Mouse (Mus musculus): ENCODE measurements around the gene Ntm.

The Ntm gene

GRCm38 (mm10) chr9:29472226-29472625, 490.7 kb downstream of the Ntm start:
- no peak for DNase-seq (ENCODE audit: low spot score)

GRCm38 (mm10) chr9:29464756-29465155, 498.2 kb downstream of the Ntm start:
- no peak for DNase-seq (ENCODE audit: low spot score)

- DNase-seq (ENCODE audit: low spot score) = no peak
Observed at GRCm38 (mm10) chr9:29462970-29463593, 499.9 kb downstream of the Ntm start.

- no peak for DNase-seq (ENCODE audit: low spot score)
Observed at GRCm38 (mm10) chr9:29457976-29458572, 504.9 kb downstream of the Ntm start.

- no peak for DNase-seq (ENCODE audit: low spot score)
Observed at GRCm38 (mm10) chr9:29456014-29456413, 506.9 kb downstream of the Ntm start.

DNA sequence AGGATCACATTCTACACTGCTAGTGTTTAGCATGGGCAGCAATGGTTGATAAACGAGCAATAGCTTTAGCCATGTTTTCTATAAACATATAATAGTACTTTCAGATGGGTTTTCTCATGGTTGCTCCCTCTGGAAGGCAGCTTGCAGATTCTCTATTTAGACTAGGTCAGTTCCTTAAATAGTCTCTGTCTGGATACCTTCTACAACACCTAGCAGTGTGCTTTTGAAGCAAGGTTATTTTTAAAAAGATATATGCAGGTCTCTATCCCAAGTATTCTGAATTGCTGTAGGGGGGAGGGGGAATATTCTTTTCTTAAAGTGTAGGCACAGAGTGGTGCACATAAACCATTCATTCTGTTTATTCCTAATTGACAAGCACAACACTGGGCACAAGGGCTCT, 511.7 kb downstream of the Ntm start:
- DNase-seq (ENCODE audit: low spot score) = no peak

GRCm38 (mm10) chr9:29444001-29444400, 518.9 kb downstream of the Ntm start:
- no peak for DNase-seq (ENCODE audit: low spot score)

DNA sequence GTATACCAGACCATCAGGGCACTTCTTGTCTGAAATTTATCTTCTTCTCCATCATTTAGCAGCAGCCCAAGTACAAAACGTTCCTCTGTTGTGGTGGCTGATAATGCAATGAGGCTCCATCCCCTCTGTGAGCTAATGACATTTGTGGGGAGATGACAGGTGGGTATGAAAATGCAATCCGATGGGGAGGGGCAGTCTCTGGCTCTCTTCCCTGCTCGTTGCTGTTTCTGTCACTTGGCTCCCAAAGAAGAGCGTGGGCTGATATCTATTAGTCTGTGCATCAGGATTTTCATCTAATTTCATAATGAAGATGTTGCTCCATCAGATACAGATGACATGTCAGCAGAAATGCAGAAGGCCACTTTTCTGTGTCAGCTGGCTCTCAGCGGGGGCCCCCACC, 523.5 kb downstream of the Ntm start:
- DNase-seq (ENCODE audit: low spot score) = no peak

GRCm38 (mm10) chr9:29434611-29435010, 528.3 kb downstream of the Ntm start:
- no peak for DNase-seq (ENCODE audit: low spot score)

DNA sequence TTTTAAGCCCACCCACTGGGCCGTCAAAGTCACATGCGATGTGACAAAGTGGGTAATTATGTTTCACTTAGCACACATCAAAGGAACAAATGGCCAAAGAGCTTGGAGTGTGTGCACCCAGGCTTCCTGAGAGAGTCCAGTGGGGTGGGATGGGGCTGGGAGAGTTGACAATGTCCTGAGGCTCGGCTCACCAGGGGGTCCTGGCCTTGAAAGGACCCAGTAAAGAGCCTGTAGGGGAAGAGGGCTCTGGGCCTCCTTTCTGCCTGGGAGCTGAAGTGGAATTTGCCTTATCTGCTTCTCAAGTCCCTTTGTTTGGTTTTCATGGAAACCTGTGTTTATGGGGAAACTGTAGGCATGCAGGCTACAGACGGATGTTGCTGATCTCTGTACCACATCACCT, 529.0 kb downstream of the Ntm start:
- no peak for DNase-seq (ENCODE audit: low spot score)

DNA sequence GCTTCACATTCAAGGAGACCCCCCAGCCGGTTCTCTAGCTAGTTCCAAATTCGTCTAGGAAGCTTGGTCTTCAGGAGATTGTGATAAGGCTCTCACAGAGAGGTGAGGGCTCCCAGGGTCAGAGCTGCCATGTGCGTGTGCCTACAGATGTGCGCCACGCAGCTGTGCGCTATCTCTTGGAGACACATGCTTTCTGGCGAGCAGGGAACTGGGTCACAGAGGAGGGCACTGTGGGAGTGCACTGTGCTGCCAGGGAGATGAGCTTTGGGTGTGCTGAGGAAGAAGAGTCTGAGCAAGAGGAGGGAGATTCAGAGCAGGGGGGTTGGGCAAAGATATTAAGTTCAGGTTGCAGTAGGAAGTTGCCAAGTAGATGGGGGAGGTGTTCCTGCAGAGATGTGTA, 529.8 kb downstream of the Ntm start:
- DNase-seq (ENCODE audit: low spot score) = no peak

- DNase-seq (ENCODE audit: low spot score) = no peak
Observed at GRCm38 (mm10) chr9:29431590-29431989, 531.4 kb downstream of the Ntm start.

DNA sequence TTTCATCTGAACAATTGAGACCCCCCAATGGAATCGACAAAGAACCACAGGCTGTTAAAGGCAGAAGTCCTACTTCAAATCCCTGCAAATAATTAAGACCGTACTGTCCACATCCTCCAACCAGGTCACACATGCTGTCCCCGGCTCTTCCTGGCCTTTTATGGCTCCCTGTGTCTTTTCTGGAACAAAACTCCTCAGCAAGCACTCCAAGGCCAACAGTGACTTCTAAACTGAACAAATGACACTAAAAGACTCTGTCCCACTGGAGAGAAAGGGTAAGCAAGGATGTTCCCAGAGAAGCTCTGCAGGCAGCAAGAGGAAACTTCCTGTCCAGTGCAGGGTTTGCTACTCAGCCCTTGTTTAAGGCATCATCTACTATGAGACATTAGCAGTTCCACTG, 532.8 kb downstream of the Ntm start:
- no peak for DNase-seq (ENCODE audit: low spot score)

DNA sequence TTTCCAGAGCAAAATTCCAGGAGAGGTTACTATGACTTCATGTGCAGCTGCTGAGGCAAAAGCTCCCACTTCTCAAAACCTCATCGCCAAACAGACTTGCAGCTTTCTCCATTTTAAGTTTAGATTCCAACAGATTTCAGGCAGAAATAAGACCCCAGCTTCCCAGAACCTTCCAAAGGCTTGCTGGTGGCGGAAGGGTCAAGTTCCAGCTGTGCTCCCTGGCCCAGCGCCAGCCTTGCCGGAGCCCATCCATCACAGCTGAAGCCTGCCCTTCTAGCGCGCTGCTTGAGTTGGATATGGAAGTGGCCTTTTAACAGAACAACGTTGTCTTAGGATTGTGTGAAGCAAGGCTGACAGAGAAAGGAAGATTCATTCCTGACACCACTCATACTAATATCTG, 534.6 kb downstream of the Ntm start:
- DNase-seq (ENCODE audit: low spot score) = no peak

GRCm38 (mm10) chr9:29426261-29426660, 536.7 kb downstream of the Ntm start:
- DNase-seq (ENCODE audit: low spot score) = no peak

DNA sequence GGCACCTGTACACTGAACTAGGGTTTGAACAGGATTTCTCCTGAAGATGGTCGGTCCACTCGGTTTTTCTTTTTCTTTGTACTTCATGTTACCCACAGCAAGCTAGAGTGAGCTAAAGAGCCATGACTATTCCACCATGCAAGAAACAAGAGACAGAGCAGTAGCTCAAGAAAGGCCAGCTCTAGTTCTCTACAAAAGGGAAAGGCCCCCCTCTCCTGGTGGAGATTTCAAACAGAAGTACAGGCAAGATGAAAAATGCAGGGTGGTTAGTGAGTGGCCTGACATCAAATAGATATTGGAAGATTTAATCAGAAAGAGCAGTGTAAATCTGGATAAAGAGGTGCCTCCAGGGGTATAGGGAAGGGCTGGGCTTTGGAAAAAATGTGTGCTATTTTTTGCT, 547.4 kb downstream of the Ntm start:
- no peak for DNase-seq (ENCODE audit: low spot score)

DNA sequence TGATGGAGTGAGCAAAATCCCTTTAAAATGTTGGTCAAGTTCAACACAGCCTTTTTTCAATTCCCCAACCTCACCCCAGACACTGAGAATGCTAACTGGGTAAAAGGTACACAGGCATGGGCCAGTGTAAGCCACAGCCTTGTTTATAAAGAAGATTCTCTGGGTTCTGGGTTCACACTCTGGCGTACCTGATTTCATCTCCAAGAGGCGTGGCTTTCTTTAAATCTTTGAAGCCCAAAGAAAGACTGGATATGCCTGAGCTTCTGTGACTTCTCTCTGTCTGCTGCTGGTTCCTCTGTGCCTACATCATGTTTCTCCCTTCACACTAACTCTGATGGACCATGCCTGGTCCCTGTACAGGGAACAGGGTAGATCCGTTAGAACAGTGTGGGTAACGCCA, 549.8 kb downstream of the Ntm start:
- DNase-seq (ENCODE audit: low spot score) = no peak

DNA sequence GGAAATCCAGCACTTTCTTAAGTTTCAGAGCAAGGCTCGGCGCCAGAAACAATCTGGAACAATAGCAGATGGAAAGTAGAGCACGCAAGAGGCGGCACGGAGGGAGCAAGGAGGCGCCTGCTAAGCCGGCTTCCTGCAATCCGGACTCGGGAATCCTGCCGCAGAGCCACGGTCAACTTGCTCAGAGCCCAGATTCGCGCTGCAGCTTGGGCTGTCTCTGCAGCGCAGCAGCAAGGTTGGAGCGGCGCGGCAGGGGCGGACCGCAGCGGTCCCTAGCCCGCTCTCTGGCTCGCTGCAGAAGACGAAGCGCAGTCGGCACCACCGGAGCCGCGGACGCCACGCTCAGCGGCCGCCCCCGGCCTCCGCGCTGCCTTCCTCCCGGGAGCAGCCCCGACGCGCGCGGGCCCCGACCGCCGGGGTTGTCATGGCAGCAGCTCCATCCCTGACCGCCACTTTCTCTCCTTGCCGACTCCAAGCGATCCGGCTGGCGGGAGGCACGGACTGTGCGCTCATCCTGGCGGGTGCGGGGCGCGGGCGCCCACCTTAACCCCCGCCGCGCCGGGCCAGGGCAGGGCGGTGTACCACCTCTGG, 550.7 kb downstream of the Ntm start:
- no peak for DNase-seq (ENCODE audit: low spot score)

DNA sequence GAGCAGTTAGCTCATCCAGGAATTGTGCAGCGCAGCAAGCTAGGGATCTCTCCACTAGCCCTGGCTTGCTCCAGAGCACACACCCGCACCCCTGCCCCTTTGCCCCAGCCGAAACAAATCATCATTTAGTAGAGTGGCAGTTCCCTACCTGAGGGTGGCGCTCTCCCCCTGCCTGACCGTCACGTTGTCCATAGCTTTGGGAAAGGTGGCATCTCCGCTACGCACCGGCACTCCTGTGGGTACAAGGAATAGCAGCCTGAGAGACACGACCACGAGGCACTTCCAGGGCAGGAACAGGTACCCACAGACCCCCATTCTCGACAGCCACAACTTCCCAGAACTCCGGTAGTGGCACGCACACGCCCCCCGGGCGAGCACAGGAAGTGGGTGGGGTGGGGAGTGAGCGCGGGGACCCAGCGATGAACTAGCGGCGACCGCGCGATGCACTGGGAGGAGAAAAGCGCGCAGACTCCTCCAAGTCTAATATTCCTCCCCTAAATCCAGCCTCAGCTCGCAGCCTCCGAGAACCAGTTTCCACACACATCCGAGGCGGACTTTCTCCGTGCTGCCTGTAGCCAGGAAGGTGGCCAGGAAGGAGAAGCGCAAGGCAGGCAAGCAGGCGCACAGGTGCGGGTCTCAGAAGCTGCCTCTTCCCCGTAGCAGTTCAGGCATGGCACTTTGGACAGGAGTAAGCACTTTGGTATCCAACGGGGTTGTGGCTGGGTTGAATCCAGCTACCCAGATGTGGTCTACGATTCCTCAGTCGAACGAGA, 551.3 kb downstream of the Ntm start:
- DNase-seq (ENCODE audit: low spot score) = no peak

DNA sequence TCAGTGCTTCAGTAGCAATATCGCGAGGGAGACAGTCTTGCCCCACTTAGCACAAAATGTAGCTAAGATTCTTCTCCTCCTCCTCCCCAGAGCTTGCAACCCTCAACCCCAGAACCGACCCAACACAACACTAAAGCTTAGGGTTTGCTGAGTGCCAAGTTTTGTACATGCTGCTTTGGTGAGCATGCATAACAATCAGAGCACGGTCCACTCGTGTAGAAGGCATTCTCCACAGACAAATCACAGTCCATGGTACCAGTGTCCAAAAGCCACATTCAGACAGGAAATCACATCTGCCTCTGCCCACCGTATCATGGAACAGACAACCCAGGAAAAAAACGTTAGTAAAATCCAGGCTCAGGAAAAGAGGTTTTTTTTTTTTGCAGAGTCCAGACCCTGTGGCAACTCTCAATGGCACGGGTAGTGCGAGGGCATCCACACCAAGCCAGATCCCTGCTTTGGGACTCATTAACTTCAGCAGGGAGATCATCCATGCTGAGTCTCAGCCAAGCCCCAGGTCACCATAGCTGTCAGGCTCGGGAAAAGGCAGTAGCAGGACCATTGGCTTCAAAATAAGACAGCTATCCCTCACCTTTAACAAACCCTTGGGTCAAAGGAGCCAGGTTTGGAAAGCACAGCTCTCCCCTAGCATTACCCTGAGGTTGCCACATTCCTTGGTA, 552.1 kb downstream of the Ntm start:
- DNase-seq (ENCODE audit: low spot score) = no peak

DNA sequence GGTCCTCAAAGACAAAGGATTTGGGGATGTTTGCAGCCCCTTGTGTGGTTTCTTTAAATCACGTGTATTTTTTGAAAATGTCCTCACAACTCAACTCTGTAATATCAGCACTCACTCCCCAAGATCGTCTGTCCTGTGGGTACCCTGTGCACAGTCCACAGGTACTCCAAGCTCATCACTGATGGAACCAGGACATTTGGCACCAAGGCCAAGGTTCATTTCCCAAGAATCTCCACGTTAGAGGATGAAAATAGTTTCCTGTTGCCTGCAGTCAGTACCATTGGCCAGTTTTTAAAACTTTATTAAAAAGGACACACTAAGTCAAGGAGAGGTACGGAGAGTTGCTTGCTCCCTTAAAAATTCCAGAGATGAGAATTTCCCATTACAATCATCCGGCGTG, 552.7 kb downstream of the Ntm start:
- DNase-seq (ENCODE audit: low spot score) = no peak

DNA sequence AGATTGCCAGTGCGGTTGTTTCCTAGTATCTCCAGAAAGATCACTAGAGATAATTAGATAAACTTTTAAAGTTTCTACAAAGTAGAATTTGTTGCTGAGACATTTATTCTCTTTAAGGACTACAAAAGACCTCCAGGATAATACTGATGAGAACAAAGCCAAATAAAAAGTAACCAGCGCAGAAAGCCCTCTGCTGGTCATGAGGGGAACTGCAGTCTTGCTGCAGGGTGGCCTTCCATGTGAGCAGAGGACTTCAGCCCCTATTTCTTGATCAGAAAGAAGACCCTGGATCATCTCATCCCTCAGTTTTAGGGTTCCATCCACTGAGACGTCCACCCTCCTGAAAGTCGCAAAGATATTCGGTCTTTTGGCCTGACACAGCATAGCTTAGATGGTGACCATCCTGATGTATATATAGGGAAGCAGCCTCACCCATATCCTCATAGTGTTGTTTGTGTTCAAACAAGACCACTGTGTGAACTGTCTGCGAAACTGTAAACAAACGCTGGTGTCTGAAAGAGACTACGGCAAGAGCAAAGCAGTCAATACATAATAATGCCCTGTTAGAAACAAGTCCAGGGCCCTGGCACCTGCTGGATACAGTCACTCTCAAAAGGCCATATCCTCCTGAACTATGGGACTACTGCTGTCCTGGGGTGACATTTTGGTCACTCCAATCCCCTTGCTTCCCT, 553.6 kb downstream of the Ntm start:
- DNase-seq (ENCODE audit: low spot score) = no peak

All from T-cell, adult 2 months (primary cell).